Mouse (Mus musculus) liver, embryonic 12.5 days (tissue): Measurements from ENCODE around the gene Serinc2. TPM values are rescaled to one million over a fixed set of nuclear protein-coding genes. Genes with fewer than 3 reads are reported as not detected.
A peak's percentile ranks its signal among the peaks of the same experiment; 100 is the strongest.

ENCODE experiments used
- ATAC-seq: fragments of 200-750 bp; cut with Nextera tagmentation; 2 replicates; pipeline ENCODE4 v1.8.0; 2017; ENCODE audit warnings: moderate number of reproducible peaks, mild to moderate bottlenecking, moderate library complexity
- H3K27ac ChIP-seq: fragments of 300-500 bp; sonication (generic); 2 replicates; pipeline ENCODE4 v1.5.1; 2016; ENCODE audit warnings: mild to moderate bottlenecking
- H3K27me3 ChIP-seq: fragments of 300-500 bp; sonication (generic); replicated peaks from 2 replicates; pipeline ENCODE4 v1.6.1; 2016; ENCODE audit warnings: mild to moderate bottlenecking, moderate library complexity
- H3K36me3 ChIP-seq: fragments of 300-500 bp; sonication (generic); 2 replicates; pipeline ENCODE4 v1.6.1; 2016; ENCODE audit warnings: mild to moderate bottlenecking, moderate library complexity
- H3K4me1 ChIP-seq: fragments of 300-500 bp; sonication (generic); 2 replicates; pipeline ENCODE4 v1.6.1; 2016
- H3K4me2 ChIP-seq: fragments of 300-500 bp; sonication (generic); 2 replicates; pipeline ENCODE4 v1.6.1; 2016; ENCODE audit warnings: mild to moderate bottlenecking, moderate library complexity
- H3K4me3 ChIP-seq: fragments of 300-500 bp; sonication (generic); 2 replicates; pipeline ENCODE4 v1.5.1; 2016; ENCODE audit warnings: mild to moderate bottlenecking, moderate library complexity
- H3K9ac ChIP-seq: fragments of 300-500 bp; sonication (generic); 2 replicates; pipeline ENCODE4 v1.6.1; 2016; ENCODE audit warnings: mild to moderate bottlenecking, moderate library complexity
- H3K9me3 ChIP-seq: fragments of 300-500 bp; sonication (generic); replicated peaks from 2 replicates; pipeline ENCODE4 v1.6.1; 2016; ENCODE audit warnings: mild to moderate bottlenecking, moderate library complexity
- WGBS: fragments of 180-500 bp; shearing (Covaris S2); methylation state at CpG from one replicate; pipeline ENCODE4 v1.1.7; 2016; ENCODE audit not compliant: insufficient replicate concordance; 5-methylcytosine and 5-hydroxymethylcytosine counted together
- polyA plus RNA-seq: library from polyadenylated mRNA; unstranded; fragments of >200 nt; fragmentation: Nextera tagmentation; extraction: Ambion mirVana; gene quantifications from 2 replicates; pipeline ENCODE4 v1.2.1, GENCODE M21; 2016

The Serinc2 gene
- polyA plus RNA-seq, 1 experiment from 2014 or later, result 1.7 TPM

GRCm38 (mm10) chr4:130296243-130296965 lies 17.4 kb upstream of the Serinc2 start:
- peaks cover 67% of the 10 kb centered on the region for H3K4me1 ChIP-seq
- peak overlapping the region; percentile 69 for H3K4me2 ChIP-seq
- peak overlapping the region; percentile 99 for H3K27ac ChIP-seq
- peak overlapping the region; percentile 69 for H3K9ac ChIP-seq
- peak overlapping the region; percentile 40 for H3K4me3 ChIP-seq
- peaks cover 20% of the 10 kb centered on the region for H3K27me3 ChIP-seq
- no peaks in the 10 kb centered on the region for H3K9me3 ChIP-seq
- ATAC-seq, result peak; percentile 82
- WGBS, result 33% methylated on average over 13 of the region's 13 CpGs
- no peaks in the 10 kb centered on the region for H3K36me3 ChIP-seq

- peak overlapping the region; percentile 69 for H3K4me2 ChIP-seq
- peak overlapping the region; percentile 69 for H3K9ac ChIP-seq
- peaks cover 18% of the 10 kb centered on the region for H3K27me3 ChIP-seq
- peak overlapping the region; percentile 99 for H3K27ac ChIP-seq
- WGBS, result 39% methylated on average over 23 of the region's 23 CpGs
- no peaks in the 10 kb centered on the region for H3K36me3 ChIP-seq
- peak; percentile 31; the same call in 1 of the 2 replicates for ATAC-seq
- H3K4me1 ChIP-seq, result peaks cover 67% of the 10 kb centered on the region
- no peaks in the 10 kb centered on the region for H3K9me3 ChIP-seq
- peak overlapping the region; percentile 40 for H3K4me3 ChIP-seq
Measured at GRCm38 (mm10) chr4:130295047-130295745, 16.2 kb upstream of the Serinc2 start.

GRCm38 (mm10) chr4:130294513-130294912 lies 15.5 kb upstream of the Serinc2 start:
- Histone ChIP-seq H3K4me2 (peak overlapping the region; percentile 69), H3K9me3 (no peaks in the 10 kb centered on the region), H3K36me3 (no peaks in the 10 kb centered on the region), H3K27me3 (peaks cover 15% of the 10 kb centered on the region), H3K27ac (peak overlapping the region; percentile 99), H3K4me1 (peaks cover 64% of the 10 kb centered on the region), H3K9ac (peak overlapping the region; percentile 50), H3K4me3 (0 out of 2 replicates have a peak overlapping the region, but pooled peaks have one; percentile 40)
- ATAC-seq, result peak; percentile 44
- 43% methylated on average over 8 of the region's 8 CpGs for WGBS

GRCm38 (mm10) chr4:130292271-130292670 lies 13.3 kb upstream of the Serinc2 start:
- no peak for ATAC-seq
- Histone ChIP-seq H3K36me3 (no peaks in the 10 kb centered on the region), H3K4me3 (no peak overlapping the region), H3K4me2 (no peak overlapping the region), H3K27me3 (peaks cover 30% of the 10 kb centered on the region), H3K9ac (no peak overlapping the region), H3K27ac (0 out of 2 replicates have a peak overlapping the region, but pooled peaks have one; percentile 11), H3K9me3 (no peaks in the 10 kb centered on the region), H3K4me1 (peaks cover 42% of the 10 kb centered on the region)
- WGBS, result 3% methylated on average over 4 of the region's 4 CpGs

GRCm38 (mm10) chr4:130289824-130290223 lies 10.8 kb upstream of the Serinc2 start:
- H3K4me1 ChIP-seq, result peaks cover 18% of the 10 kb centered on the region

GRCm38 (mm10) chr4:130286531-130286930 lies 7.5 kb upstream of the Serinc2 start:
- Histone ChIP-seq H3K4me1 (no peaks in the 10 kb centered on the region), H3K9me3 (no peaks in the 10 kb centered on the region), H3K27ac (no peak overlapping the region), H3K4me3 (no peak overlapping the region), H3K27me3 (peaks cover 74% of the 10 kb centered on the region), H3K9ac (no peak overlapping the region), H3K36me3 (no peaks in the 10 kb centered on the region), H3K4me2 (no peak overlapping the region)
- WGBS, result 35% methylated on average over 3 of the region's 3 CpGs
- ATAC-seq, result no peak

More at GRCm38 (mm10) chr4:130289824-130290223, 10.8 kb upstream of the Serinc2 start:
- ATAC-seq, result no peak
- Histone ChIP-seq H3K9me3 (no peaks in the 10 kb centered on the region), H3K36me3 (no peaks in the 10 kb centered on the region), H3K9ac (no peak overlapping the region), H3K27me3 (peaks cover 48% of the 10 kb centered on the region), H3K4me3 (no peak overlapping the region), H3K27ac (no peak overlapping the region), H3K4me2 (no peak overlapping the region)
- WGBS, result 52% methylated on average over 3 of the region's 3 CpGs

GRCm38 (mm10) chr4:130283826-130284225 lies 4.8 kb upstream of the Serinc2 start:
- H3K27ac ChIP-seq, result no peak overlapping the region
- no peaks in the 10 kb centered on the region for H3K9me3 ChIP-seq
- no peak overlapping the region for H3K4me3 ChIP-seq
- H3K4me2 ChIP-seq, result no peak overlapping the region
- no peak overlapping the region for H3K9ac ChIP-seq
- WGBS, result 20% methylated on average over 9 of the region's 9 CpGs
- H3K4me1 ChIP-seq, result no peaks in the 10 kb centered on the region
- no peaks in the 10 kb centered on the region for H3K36me3 ChIP-seq
- no peak for ATAC-seq
- H3K27me3 ChIP-seq, result peaks cover 81% of the 10 kb centered on the region

- Histone ChIP-seq H3K9me3 (no peaks in the 10 kb centered on the region), H3K27me3 (peaks cover 84% of the 10 kb centered on the region), H3K4me3 (no peak overlapping the region), H3K4me2 (no peak overlapping the region), H3K4me1 (no peaks in the 10 kb centered on the region), H3K9ac (no peak overlapping the region), H3K27ac (no peak overlapping the region), H3K36me3 (no peaks in the 10 kb centered on the region)
- WGBS, result 66% methylated on average over 5 of the region's 5 CpGs
- no peak for ATAC-seq
Measured at GRCm38 (mm10) chr4:130282856-130283255, 3.9 kb upstream of the Serinc2 start.

GRCm38 (mm10) chr4:130276573-130277176 lies 2.3 kb downstream of the Serinc2 start:
- H3K9me3 ChIP-seq, result no peaks in the 10 kb centered on the region
- H3K4me3 ChIP-seq, result no peak overlapping the region
- 30% methylated on average over 7 of the region's 7 CpGs for WGBS
- no peaks in the 10 kb centered on the region for H3K36me3 ChIP-seq
- no peak overlapping the region for H3K4me2 ChIP-seq
- H3K9ac ChIP-seq, result no peak overlapping the region
- peaks cover 14% of the 10 kb centered on the region for H3K4me1 ChIP-seq
- H3K27ac ChIP-seq, result no peak overlapping the region
- peaks cover 94% of the 10 kb centered on the region for H3K27me3 ChIP-seq
- ATAC-seq, result 0 out of 2 replicates have a peak, but pooled peaks have one; percentile 31

GRCm38 (mm10) chr4:130275823-130276105 lies 3.2 kb downstream of the Serinc2 start:
- no peak overlapping the region for H3K4me3 ChIP-seq
- no peaks in the 10 kb centered on the region for H3K36me3 ChIP-seq
- ATAC-seq, result no peak
- 38% methylated on average over 5 of the region's 5 CpGs for WGBS
- peak overlapping the region; percentile 61; the same call in 1 of the 2 replicates for H3K4me2 ChIP-seq
- no peaks in the 10 kb centered on the region for H3K9me3 ChIP-seq
- H3K9ac ChIP-seq, result no peak overlapping the region
- peaks cover 95% of the 10 kb centered on the region for H3K27me3 ChIP-seq
- no peak overlapping the region for H3K27ac ChIP-seq
- H3K4me1 ChIP-seq, result peaks cover 15% of the 10 kb centered on the region

- H3K4me3 ChIP-seq, result peak overlapping the region; percentile 45
- peak overlapping the region; percentile 61 for H3K4me2 ChIP-seq
- no peak for ATAC-seq
- H3K9ac ChIP-seq, result 0 out of 2 replicates have a peak overlapping the region, but pooled peaks have one; percentile 5
- H3K9me3 ChIP-seq, result no peaks in the 10 kb centered on the region
- no peak overlapping the region for H3K27ac ChIP-seq
- peaks cover 20% of the 10 kb centered on the region for H3K4me1 ChIP-seq
- WGBS, result 3% methylated on average over 62 of the region's 62 CpGs
- no peaks in the 10 kb centered on the region for H3K36me3 ChIP-seq
- peaks cover 93% of the 10 kb centered on the region for H3K27me3 ChIP-seq
Measured at GRCm38 (mm10) chr4:130275016-130275822, 3.8 kb downstream of the Serinc2 start.
